Comparison of ENCODE assay signal across 12 mouse cellular contexts in genomic region chr17:91225916-91226315, GRCm38 (mm10).
"Had no signal": no experiment of that assay in that cellular context is flagged by ENCODE, and none has a peak within 500 bp of the region (broad histone marks: within the 10 kb centered on the region; RNA-seq: fewer than 3 reads in every experiment).

No protein-coding gene starts in this region.

- ATAC-seq: intestine, postnatal 0 days; lung, postnatal 0 days had no signal

- H3K36me3 ChIP-seq: limb, embryonic 10.5 days; liver, embryonic 15.5 days had no signal

- H3K9ac ChIP-seq: liver, embryonic 15.5 days had no signal

- H3K4me2 ChIP-seq: liver, embryonic 11.5 days; liver, embryonic 15.5 days had no signal

- H3K27me3 ChIP-seq: liver, embryonic 15.5 days had no signal

- H3K4me1 ChIP-seq: limb, embryonic 10.5 days; liver, embryonic 15.5 days had no signal

- H3K27ac ChIP-seq: left cerebral cortex, adult 2 months; limb, embryonic 10.5 days; liver, embryonic 15.5 days; stomach, postnatal 0 days had no signal

- H3K4me3 ChIP-seq: left cerebral cortex, adult 2 months; limb, embryonic 10.5 days; liver, embryonic 15.5 days had no signal

- H3K9me3 ChIP-seq: limb, embryonic 10.5 days; liver, embryonic 15.5 days had no signal

- DNase-seq: kidney, adult 8-10 months; kidney, postnatal 25 days; lung, adult 2 months; lung, postnatal 36 days; thymus, postnatal 4 days had no signal
